Mouse (Mus musculus) neural tube, embryonic 13.5 days (tissue): ENCODE measurements around the gene Rprml. TPM values are rescaled to one million over a fixed set of nuclear protein-coding genes. Genes with fewer than 3 reads are reported as not detected.
"Not testable (repeated sequence)": the region's sequence is repeated elsewhere in the genome, so short reads cannot be mapped to it uniquely, and the experiment has no call there.

Experiments used
- ATAC-seq: fragments of 200-750 bp; cut with Nextera tagmentation; 2 replicates; pipeline ENCODE4 v1.8.0; 2017; ENCODE audit warnings: low read depth, mild to moderate bottlenecking, moderate TSS enrichment, moderate library complexity
- H3K27ac ChIP-seq: fragments of 300-500 bp; sonication (generic); replicated peaks from 2 replicates; pipeline ENCODE4 v1.5.1; 2015; ENCODE audit warnings: moderate library complexity, mild to moderate bottlenecking, inconsistent platforms
- H3K27me3 ChIP-seq: fragments of 300-500 bp; sonication (generic); 2 replicates; pipeline ENCODE4 v1.6.1; 2015; ENCODE audit warnings: mild to moderate bottlenecking, inconsistent platforms
- H3K36me3 ChIP-seq: fragments of 300-500 bp; sonication (generic); 2 replicates; pipeline ENCODE4 v1.6.1; 2015; ENCODE audit warnings: mild to moderate bottlenecking, inconsistent platforms
- H3K4me1 ChIP-seq: fragments of 300-500 bp; sonication (generic); replicated peaks from 2 replicates; pipeline ENCODE4 v1.6.1; 2015; ENCODE audit warnings: inconsistent platforms
- H3K4me2 ChIP-seq: fragments of 300-500 bp; sonication (generic); 2 replicates; pipeline ENCODE4 v1.6.1; 2015; ENCODE audit warnings: inconsistent platforms, mild to moderate bottlenecking, moderate library complexity
- H3K4me3 ChIP-seq: fragments of 300-500 bp; sonication (generic); 2 replicates; pipeline ENCODE4 v1.5.1; 2015; ENCODE audit warnings: mild to moderate bottlenecking, inconsistent platforms
- H3K9ac ChIP-seq: fragments of 300-500 bp; sonication (generic); 2 replicates; pipeline ENCODE4 v1.6.1; 2015; ENCODE audit warnings: moderate library complexity, mild to moderate bottlenecking, inconsistent platforms
- H3K9me3 ChIP-seq: fragments of 300-500 bp; sonication (generic); 2 replicates; pipeline ENCODE4 v1.6.1; 2016; ENCODE audit warnings: inconsistent platforms
- WGBS: fragments of 180-500 bp; shearing (Covaris S2); methylation state at CpG from one replicate; pipeline ENCODE4 v1.1.7; 2015; 5-methylcytosine and 5-hydroxymethylcytosine counted together
- polyA plus RNA-seq: library from polyadenylated mRNA; unstranded; fragments of >200 nt; fragmentation: Nextera tagmentation; extraction: Ambion mirVana; gene quantifications from 2 replicates; pipeline ENCODE4 v1.2.1, GENCODE M21; 2015

Gene Rprml
- polyA plus RNA-seq, 1 experiment from 2014 or later = not detected

GRCm38 (mm10) chr11:103666181-103666906, 17.0 kb downstream of the Rprml start:
- Histone ChIP-seq H3K4me3 (no peak overlapping the region), H3K27ac (no peak overlapping the region), H3K9me3 (no peaks in the 10 kb centered on the region), H3K4me2 (no peak overlapping the region), H3K36me3 (no peaks in the 10 kb centered on the region), H3K4me1 (peaks cover 25% of the 10 kb centered on the region), H3K27me3 (no peaks in the 10 kb centered on the region), H3K9ac (0 out of 2 replicates have a peak overlapping the region, but pooled peaks have one; percentile 12)
- ATAC-seq = peak; percentile 59; the same call in 1 of the 2 replicates
- 39% methylated on average over 10 of the region's 10 CpGs for WGBS

- WGBS = 64% methylated on average over 13 of the region's 13 CpGs
- H3K4me1 ChIP-seq = peaks cover 25% of the 10 kb centered on the region
- H3K27ac ChIP-seq = no peak overlapping the region
- no peaks in the 10 kb centered on the region for H3K36me3 ChIP-seq
- H3K4me3 ChIP-seq = no peak overlapping the region
- H3K9ac ChIP-seq = no peak overlapping the region
- no peak overlapping the region for H3K4me2 ChIP-seq
- no peak; the same call in 1 of the 2 replicates for ATAC-seq
- no peaks in the 10 kb centered on the region for H3K27me3 ChIP-seq
- H3K9me3 ChIP-seq = no peaks in the 10 kb centered on the region
These were observed 17.6 kb downstream of the Rprml start for GRCm38 (mm10) chr11:103666907-103667426.

GRCm38 (mm10) chr11:103675556-103675955, 26.2 kb downstream of the Rprml start:
- Histone ChIP-seq H3K4me2 (no peak overlapping the region), H3K36me3 (peaks cover 45% of the 10 kb centered on the region), H3K27ac (no peak overlapping the region), H3K27me3 (no peaks in the 10 kb centered on the region), H3K4me3 (no peak overlapping the region), H3K9ac (no peak overlapping the region), H3K4me1 (no peaks in the 10 kb centered on the region), H3K9me3 (no peaks in the 10 kb centered on the region)
- no peak for ATAC-seq
- 36% methylated on average over 3 of the region's 3 CpGs for WGBS

- not testable (repeated sequence) for H3K27me3 ChIP-seq, H3K4me1 ChIP-seq, H3K4me2 ChIP-seq, H3K4me3 ChIP-seq, H3K9me3 ChIP-seq, H3K27ac ChIP-seq, ATAC-seq, H3K9ac ChIP-seq
- H3K36me3 ChIP-seq = peaks cover 60% of the 10 kb centered on the region
- 40% methylated on average over 2 of the region's 2 CpGs for WGBS
These were observed 27.7 kb downstream of the Rprml start for GRCm38 (mm10) chr11:103677042-103677441.

GRCm38 (mm10) chr11:103683667-103684334, 34.4 kb downstream of the Rprml start:
- Histone ChIP-seq H3K9ac (no peak overlapping the region), H3K4me3 (no peak overlapping the region), H3K4me2 (no peak overlapping the region), H3K4me1 (peaks cover under 1% of the 10 kb centered on the region; the same call in 1 of the 2 replicates), H3K27me3 (no peaks in the 10 kb centered on the region), H3K36me3 (peaks cover 93% of the 10 kb centered on the region), H3K27ac (no peak overlapping the region), H3K9me3 (no peaks in the 10 kb centered on the region)
- WGBS = 86% methylated on average over 11 of the region's 11 CpGs
- ATAC-seq = no peak

GRCm38 (mm10) chr11:103685261-103685736, 35.9 kb downstream of the Rprml start:
- Histone ChIP-seq H3K4me2 (no peak overlapping the region), H3K9ac (no peak overlapping the region), H3K27me3 (no peaks in the 10 kb centered on the region), H3K4me3 (no peak overlapping the region), H3K4me1 (peaks cover 13% of the 10 kb centered on the region; the same call in 1 of the 2 replicates), H3K36me3 (peaks cover 80% of the 10 kb centered on the region), H3K9me3 (no peaks in the 10 kb centered on the region), H3K27ac (no peak overlapping the region)
- ATAC-seq = no peak
- 94% methylated on average over 7 of the region's 7 CpGs for WGBS

GRCm38 (mm10) chr11:103686706-103687105, 37.3 kb downstream of the Rprml start:
- peaks cover 66% of the 10 kb centered on the region for H3K36me3 ChIP-seq
- ATAC-seq = no peak
- H3K4me2 ChIP-seq = no peak overlapping the region
- no peak overlapping the region for H3K9ac ChIP-seq
- no peak overlapping the region for H3K4me3 ChIP-seq
- 89% methylated on average over 6 of the region's 6 CpGs for WGBS
- no peaks in the 10 kb centered on the region for H3K27me3 ChIP-seq
- H3K27ac ChIP-seq = no peak overlapping the region
- H3K9me3 ChIP-seq = no peaks in the 10 kb centered on the region
- H3K4me1 ChIP-seq = peaks cover 15% of the 10 kb centered on the region; the same call in 1 of the 2 replicates

GRCm38 (mm10) chr11:103688271-103688979, 39.1 kb downstream of the Rprml start:
- no peak for ATAC-seq
- Histone ChIP-seq H3K36me3 (peaks cover 49% of the 10 kb centered on the region), H3K4me1 (peaks cover 18% of the 10 kb centered on the region; the same call in 1 of the 2 replicates), H3K27ac (no peak overlapping the region), H3K9ac (no peak overlapping the region), H3K9me3 (no peaks in the 10 kb centered on the region), H3K27me3 (no peaks in the 10 kb centered on the region), H3K4me3 (no peak overlapping the region), H3K4me2 (no peak overlapping the region)
- WGBS = 73% methylated on average over 6 of the region's 6 CpGs

- Histone ChIP-seq H3K27me3 (no peaks in the 10 kb centered on the region), H3K36me3 (peaks cover 43% of the 10 kb centered on the region), H3K4me2 (no peak overlapping the region), H3K9ac (no peak overlapping the region), H3K9me3 (no peaks in the 10 kb centered on the region), H3K27ac (no peak overlapping the region), H3K4me3 (no peak overlapping the region), H3K4me1 (peaks cover 18% of the 10 kb centered on the region; the same call in 1 of the 2 replicates)
- WGBS = 15% methylated on average over 3 of the region's 3 CpGs
- no peak for ATAC-seq
These were observed 39.6 kb downstream of the Rprml start for GRCm38 (mm10) chr11:103688980-103689378.

- WGBS = 94% methylated on average over 1 of the region's 1 CpGs
- no peak for ATAC-seq
- H3K9me3 ChIP-seq = no peaks in the 10 kb centered on the region
- H3K4me3 ChIP-seq = no peak overlapping the region
- H3K4me2 ChIP-seq = no peak overlapping the region
- peaks cover 26% of the 10 kb centered on the region for H3K4me1 ChIP-seq
- H3K27me3 ChIP-seq = no peaks in the 10 kb centered on the region
- no peak overlapping the region for H3K27ac ChIP-seq
- no peak overlapping the region for H3K9ac ChIP-seq
- peaks cover 23% of the 10 kb centered on the region for H3K36me3 ChIP-seq
These were observed 41.7 kb downstream of the Rprml start for GRCm38 (mm10) chr11:103691036-103691435.

GRCm38 (mm10) chr11:103693241-103693640, 43.9 kb downstream of the Rprml start:
- ATAC-seq = no peak
- Histone ChIP-seq H3K4me3 (no peak overlapping the region), H3K36me3 (peaks cover 5% of the 10 kb centered on the region; the same call in 1 of the 2 replicates), H3K27ac (no peak overlapping the region), H3K27me3 (no peaks in the 10 kb centered on the region), H3K4me1 (peaks cover 35% of the 10 kb centered on the region), H3K4me2 (no peak overlapping the region), H3K9me3 (no peaks in the 10 kb centered on the region), H3K9ac (no peak overlapping the region)
- WGBS = 58% methylated on average over 1 of the region's 1 CpGs
